Mouse (Mus musculus): ENCODE data around the gene Cd81. TPM values are rescaled to one million over a fixed set of nuclear protein-coding genes. Genes with fewer than 3 reads are reported as not detected.

The Cd81 gene
- total RNA-seq, 2 experiments from 2014 or later: 410 to 413 TPM

DNA sequence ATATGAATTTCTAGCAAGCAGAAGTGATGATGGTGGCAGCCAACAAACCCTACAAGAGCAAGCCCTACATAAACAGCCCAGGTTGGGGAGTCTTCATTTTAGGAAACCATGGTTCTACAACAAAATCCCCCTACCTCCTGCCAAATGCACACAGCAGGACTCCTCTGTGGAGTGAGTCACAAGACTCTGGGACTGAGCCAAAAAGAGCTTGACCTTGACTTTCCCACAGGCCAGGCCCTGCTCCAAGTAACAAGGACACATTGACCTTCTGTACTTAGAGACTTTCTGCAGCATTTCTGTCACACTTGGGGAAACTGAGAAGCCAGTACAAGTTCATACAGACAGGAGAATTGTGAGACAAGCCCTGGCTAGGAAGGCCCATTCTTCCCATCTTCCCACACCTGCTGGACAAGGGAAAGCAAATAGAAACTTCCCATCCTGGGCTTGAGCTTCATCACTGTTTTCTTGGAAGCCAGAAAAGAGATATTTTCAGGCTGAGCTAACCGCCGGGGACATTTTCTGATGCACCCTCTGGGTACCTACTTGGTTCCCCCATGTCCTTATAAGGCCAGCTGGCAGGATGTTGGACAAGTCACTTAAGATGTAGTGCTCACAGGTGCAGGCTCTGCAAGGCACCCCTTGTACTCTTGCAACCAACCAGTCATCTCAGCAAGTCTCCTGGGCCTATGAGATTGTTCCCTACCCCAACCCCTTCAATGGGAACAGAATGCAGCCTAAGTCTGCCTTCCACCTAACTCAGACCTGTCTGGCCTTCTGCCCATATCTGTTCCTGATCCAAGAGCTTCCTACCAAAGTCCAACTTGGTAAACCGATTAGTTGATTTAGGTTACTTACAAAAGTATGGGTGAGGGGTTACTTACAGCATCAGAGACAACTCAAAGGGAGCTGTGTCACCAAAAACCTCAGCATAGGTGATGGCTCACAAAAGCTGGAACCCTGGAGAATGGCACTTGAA is 2.4 kb upstream of the Cd81 start:
- DNase-seq: peak; percentile 86

DNA sequence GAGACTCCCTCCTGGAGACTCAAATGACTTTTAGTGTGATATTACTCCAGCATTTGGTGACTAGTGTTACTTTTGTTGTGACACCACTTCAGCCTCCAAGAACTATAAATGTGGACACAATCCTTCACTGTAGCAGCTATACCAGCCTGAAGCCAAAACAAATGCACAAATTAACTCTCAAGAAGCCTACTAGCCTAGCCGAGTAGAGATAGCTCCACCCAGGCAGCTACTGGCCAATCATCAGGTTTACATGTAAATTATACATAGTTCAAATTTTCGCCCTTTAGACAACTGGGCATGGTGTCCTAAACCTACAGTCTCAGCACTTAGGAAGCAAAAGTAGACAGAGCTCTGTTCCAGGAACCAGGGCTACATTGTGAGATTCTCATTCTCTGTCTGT is 1.2 kb upstream of the Cd81 start:
- no peak for DNase-seq

DNA sequence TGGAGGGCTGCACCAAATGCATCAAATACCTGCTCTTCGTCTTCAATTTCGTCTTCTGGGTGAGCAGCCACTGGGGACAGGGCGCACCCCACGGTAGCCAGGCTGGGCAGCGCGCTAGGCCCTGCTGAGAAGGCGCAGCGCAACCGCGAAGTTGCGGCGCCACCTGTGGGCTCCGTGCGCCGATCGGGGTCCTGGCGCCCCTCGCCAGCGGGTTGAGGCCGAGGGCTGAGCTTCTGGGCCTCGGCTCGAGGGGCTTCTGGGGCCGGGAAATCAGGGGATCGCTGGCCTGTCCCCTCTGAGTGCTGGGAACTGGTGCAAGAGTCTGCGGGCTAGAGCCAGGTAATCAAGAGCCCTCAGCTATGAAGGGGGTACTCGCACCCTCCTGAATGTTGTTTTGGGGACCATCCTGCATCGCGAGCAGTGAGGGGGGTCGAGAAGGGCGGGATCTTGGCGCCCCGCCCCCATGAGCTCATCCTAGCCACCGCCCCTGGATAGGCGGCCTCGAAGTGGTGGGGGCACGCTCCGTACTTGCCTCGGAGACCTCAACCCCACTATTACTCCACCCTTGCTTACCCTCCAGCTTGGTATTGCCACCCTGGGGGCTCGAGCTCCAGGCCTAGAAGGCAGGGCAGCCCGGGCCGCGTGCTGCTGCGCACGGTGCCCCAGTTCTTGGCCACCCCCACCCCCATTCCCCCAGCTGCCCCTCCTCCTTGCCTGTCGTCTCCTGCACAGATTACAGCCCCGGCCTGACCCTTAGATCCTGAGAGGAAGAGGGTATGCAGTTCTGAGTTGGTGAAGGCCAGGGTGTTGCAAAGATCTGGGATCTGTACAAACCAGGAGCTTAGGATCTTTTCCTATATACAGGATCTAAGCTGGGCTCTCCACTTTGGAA is 715 bp downstream of the Cd81 start:
- peak; percentile 79 to 80 for DNase-seq

DNA sequence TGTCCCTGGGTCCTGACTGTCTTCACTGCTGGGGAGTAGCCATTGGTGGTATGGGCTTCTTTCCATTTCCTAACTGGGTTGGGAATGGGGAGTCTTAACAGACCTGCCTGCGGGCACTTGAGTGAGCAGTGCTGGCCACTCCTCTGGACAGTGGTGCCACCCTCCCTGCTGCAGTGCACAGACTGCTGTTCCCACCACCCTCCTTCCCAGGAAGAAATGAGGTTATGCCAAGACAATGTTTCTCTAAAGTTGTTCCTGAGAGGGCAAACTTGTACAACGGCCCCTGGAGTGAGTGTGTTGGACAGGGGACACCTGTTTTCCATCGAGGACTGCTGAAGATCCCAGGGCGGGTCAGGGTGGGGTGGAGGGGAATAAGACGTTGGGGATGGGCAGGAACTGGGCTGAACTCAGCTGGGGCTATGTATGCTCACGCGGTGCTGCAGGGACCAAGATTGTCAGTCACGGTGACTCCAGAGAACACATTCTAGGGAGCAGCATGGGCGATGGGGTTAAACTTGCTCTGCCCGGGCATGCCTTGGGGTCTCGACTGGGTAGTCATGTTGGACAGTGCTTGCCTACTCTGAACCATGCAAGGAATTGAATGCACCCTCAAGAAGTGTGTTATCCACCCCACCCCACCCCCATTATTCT is 1.5 kb downstream of the Cd81 start:
- DNase-seq: peak in 1 of 2 experiments; percentile 26

DNA sequence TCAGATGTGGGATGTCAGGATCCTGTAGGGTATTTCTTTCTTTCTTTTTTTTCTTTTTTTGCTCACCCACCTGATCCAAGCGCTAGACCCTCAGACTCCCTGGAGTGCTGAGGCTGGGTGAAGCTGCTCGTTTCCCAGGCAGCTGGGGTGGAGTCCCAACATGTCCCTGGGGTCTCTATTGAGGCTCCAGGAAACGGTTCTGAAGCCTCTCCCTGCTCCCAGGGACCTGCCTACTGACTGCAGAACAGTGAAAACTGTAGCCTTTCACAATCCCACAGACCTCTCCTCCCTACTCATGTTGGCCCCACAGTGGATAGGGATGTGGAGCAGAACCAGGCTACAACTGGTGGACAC is 2.0 kb downstream of the Cd81 start:
- DNase-seq: peak in 1 of 2 experiments; percentile 37

DNA sequence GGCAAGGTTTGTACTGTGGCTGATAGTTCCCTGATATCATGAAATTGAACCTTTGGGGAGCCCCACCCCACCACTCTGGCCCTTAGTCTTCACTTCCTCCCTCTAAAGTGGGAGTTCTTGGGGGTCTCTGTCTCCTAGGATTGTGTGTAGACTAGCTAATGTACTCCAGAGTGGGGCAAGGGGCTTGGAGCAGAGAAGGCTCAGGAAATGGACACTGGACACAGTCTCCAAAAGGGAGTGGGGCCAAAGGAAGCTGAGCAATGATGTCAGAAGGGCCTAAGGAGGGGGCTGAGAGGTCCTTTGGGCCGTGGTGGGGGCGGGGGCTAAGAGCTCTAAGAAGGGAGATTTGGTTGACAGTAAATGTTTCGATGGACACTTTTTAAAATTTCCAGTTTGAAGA is 2.5 kb downstream of the Cd81 start:
- DNase-seq: peak; percentile 33 to 36

DNA sequence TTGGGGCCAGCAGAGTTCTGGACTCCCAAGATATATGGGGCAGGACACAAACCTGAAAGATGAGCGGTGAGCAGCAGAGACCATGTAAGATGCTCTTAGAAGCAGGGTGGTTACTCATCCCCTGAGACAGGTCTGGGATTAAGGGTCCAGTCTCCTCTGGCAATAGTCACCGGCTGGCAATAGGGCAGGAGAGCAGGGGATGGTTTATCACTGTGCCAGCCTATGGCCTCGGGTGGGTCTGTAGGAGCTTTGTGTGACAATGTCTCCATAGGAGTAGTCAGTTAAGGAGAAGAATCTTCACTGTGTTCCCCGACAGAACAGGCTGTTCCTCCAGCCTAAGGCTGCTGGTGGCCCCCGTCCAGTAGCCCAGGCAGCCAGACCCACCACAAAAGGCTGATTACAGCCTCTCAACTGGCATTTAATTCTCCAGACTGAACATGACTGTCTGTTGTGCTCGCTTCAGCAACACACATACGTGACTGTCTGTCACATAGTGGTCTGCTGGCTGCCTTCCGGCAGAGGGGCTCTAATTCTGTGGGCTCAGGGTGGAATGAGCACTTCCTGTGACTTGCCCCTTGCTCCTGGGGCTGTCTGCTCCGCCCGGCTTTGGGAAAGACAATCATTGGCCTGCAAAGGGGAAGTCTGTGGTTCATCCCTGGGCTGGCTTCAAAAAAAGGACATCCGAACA is 3.1 kb downstream of the Cd81 start:
- peak; percentile 24 to 43 for DNase-seq

DNA sequence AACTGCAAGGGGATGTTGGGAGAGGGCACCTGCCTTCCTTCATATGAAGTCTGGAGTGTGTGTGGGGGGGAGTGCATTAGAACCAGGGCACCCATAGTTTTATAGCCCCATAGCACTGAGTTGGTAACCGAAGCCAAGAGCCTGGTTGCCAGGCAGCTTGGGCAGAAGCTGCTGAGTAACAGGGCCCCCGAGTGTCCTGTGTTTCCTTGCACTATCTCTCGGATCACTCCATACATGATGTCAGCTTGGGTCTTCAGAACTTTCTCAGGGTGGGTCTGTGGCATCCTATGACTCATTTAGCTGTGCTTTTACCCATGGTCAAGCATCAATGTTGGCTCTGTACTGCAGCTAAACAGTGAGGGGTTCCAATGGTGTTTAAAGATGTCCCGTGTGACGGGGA is 4.5 kb downstream of the Cd81 start:
- peak in 1 of 2 experiments; percentile 22 for DNase-seq

DNA sequence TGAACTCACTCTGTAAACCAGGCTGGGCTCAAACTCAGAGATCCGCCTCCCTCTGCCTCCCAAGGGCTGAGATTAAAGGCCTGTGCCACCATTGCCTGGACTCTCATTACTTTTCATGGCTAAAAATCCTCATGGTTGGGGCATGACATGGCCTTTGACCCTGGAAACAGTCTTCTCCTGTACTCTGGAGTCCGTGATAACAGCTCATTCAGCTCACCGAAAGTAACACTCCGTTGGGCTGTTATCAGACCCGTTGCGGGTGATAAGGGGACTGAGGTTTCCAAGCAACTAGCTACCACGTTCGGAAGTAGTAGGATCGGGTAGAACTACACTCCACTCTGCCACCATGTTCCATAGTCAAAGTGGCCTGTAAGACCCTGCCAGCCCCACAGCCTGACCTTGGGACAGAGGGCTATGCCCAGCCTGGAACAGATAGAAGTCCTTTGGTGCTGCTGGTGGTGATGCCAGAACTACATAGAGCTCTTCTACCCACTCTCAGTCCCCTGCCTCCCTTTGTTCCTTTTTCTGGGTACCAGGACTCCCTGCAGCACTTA is 5.2 kb downstream of the Cd81 start:
- peak in 1 of 2 experiments; percentile 33 for DNase-seq

DNA sequence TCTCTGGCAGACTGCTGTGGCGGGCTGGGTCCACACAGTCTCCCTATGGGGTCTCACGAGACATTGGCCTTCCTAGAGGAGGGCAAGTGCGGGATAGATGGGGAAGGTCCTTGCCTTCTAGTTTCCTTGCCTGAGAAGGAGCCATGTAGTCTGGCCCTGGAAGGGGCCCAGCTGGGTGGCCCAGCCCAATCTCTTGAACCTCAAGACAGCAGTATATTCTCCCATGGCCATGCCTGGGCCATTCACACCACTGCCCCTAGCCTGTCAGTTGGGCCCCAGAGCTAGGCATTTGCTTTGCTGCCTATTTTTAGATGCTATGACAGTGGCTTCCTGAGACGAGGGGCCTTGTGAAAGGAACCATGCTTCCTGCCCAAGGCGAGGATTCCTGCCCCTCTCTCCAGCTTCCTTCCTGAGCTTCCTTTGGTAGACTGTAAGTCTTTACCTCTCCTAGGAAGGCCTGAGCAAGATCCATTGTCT is 5.7 kb downstream of the Cd81 start:
- peak; percentile 52 to 75 for DNase-seq

DNA sequence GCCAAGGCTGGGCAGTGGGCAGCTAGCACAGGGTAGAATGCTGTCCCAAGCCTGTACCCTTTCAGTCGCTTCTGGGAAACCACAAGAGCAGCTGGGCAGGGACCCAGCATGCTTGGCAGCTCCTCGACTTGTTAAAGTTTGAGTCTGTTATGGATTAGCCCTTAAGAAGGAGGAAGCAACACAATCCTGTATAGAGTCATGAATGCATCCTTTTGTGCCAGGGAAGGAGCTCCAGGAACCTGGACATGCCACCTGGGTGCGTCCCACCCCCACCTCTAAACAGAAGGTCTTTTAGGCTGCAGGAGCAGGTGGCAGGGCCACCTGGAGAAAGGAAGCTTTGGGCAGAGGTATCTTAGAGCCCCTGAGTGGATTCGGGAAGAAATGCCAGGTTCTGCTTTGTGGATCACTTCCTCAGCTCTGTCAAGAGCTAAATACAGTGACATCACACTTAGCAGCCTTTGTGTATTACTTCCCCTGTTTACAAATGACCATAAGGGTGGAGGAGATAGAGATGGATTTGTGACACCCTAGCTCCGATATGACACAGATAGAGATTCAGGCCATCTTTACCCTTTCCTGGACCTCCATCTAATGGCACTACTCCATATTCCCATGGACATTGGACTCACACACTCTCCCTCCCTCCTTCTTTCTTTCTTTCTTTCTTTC is 6.8 kb downstream of the Cd81 start:
- peak; percentile 71 to 77 for DNase-seq

DNA sequence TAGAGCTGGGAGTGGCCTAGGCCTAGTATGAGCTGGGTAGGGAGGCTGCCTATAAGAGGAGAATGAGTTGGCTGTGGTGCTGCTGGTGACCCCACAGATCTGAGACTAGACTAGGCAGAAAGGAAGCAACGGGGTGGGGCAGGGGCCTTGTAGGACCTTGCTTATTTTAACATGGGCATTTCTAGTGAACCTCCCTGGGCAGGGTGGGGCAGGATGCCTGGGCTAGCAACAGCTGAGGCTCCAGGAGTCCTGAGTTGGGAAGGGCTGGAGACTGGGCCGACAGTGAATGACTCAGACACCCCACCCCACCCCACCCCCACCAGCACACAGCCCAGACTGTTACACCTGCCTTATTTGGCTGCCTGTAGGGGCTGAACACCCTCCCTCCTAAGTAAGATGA is 10.2 kb downstream of the Cd81 start:
- DNase-seq: peak; percentile 17 to 52

DNA sequence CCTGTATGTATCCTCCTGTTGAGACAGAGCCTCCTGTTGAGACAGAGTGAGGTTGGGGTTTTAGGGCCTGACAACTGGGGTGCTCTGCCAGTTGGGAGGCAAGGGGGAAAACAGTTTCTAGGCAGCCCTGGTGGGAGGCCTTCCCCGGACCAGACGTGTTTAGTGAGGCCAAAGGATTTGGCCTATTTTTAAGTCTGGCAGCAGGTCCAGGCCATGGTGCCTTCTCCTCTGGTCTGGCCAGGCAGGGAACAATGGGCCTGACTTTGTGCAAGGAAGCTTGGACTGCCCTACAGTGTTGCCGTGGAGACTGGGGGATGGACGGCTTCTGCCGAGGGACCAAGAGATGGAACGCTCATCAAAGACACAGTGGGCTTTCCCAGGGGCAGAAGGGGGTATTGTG is 11.7 kb downstream of the Cd81 start:
- DNase-seq: no peak

DNA sequence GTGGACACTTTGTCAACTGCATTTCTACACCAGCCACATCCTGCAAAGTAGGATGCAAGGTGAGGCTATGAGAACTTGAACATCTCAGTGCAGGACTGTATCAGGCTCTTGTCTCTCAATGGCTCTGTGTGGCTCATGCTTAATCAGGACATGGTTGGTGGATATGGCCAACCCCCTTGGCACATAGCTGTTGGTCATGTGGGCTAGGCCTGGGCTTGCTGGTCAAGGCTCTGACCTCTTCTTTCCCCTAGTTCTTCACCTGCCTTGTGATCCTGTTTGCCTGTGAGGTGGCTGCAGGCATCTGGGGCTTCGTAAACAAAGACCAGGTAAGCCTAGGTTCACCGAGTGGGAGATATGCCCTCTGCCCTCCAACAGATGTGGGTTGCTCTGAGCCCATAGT is 13.2 kb downstream of the Cd81 start:
- DNase-seq: no peak

DNA sequence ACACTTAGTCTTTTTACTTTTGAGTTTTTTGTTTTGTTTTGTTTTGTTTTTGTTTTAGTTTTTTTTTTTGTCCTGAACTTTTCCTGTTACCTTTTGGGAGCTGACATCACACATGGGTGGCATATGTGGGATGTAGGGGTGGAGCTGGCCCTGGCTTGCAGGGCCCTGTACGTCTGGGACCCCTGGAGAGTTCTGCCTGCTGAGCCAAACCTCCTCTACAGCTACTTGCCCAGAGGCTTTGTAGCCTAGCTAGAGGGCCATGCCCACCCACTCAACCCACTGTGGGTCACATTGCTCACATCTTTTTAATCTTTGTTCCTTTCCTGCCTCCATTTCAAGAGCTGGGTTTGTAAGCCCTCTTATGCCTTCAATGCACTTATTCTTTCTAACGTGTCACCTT is 14.9 kb downstream of the Cd81 start:
- no peak for DNase-seq

DNA sequence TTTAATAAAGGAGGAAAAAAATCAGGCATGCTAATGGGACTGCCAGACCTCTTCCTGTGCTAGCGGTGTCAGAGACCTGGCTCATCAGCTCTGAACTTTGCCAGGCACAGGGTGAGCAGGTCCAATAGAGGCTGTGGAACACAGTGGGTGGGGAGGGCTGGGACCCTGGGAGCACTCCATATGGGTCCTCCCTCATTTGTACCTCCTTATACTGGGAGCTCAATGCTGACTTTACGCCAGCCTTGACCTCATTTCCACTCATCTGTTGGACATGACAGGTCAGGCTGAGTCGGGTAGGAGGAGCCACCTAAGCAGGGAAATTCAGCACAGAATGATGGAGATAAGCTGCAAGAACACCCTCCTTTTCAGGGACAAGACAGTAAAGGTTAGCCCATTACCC is 15.4 kb downstream of the Cd81 start:
- DNase-seq: no peak

DNA sequence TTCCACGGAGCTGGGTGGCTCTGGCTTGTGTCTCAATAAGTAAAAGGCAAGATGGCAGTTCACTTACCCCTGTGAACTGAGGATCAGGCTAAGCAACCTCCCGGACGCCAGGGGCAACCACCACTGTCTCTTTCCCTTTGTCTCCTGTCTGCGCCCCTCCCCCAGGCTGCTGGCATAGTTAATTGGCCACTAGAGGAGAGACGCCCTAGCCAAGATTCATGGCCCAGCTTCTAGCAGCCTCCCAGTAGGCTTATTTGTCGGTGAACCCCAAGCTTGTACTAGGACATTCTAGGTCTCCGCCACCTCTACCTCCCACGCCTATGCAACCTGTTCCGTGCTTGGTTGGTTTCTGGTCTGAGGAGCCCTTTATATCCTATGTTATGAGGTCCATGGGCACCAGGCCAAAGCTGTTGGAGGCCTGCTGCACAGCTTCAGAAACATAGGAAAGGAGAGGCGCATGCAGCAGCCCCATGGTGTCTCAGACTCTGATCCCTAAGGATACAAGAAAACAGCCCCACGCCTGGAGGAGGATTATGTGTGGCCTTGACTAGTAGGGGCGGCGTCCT is 15.9 kb downstream of the Cd81 start:
- no peak for DNase-seq

DNA sequence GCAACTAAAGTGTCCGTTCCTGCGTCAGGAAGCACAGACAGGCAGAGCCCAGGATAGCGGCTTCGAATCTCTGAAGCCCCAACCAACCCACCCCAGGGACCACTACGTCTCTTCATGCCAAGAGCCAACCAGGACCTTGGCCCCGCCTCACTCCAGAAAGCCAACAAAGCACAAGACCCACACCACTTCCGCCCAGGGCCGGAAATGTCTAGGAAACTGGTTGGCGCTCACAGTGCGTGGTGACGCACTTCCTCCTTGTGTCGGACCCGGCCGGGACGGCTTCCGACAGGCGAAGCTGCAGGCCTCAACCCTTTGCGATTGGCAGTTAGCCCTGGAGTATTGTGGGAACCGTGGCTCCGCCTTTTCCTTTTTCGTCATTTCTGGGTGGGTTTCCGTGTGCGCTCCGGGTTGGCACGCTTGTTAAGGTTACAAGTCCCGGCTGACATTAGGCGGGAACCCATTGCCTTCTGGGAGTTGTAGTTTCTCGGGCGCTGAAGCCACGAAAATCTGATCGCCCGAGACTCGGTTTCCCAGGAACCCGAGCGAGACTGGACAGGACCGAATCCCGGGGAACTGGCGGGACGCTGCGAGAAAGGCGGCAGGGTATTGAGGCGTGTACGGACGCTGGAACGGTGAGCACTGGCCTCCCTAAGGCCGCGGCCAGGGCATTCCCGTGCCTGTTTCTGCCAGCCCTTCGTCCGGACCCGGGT is 16.5 kb downstream of the Cd81 start, which contains the start of gene Tssc4:
Gene Tssc4, plus strand, starts transcription at position 368 of the 710 bp plus-strand sequence.
- peak; percentile 98 to 100 for DNase-seq

DNA sequence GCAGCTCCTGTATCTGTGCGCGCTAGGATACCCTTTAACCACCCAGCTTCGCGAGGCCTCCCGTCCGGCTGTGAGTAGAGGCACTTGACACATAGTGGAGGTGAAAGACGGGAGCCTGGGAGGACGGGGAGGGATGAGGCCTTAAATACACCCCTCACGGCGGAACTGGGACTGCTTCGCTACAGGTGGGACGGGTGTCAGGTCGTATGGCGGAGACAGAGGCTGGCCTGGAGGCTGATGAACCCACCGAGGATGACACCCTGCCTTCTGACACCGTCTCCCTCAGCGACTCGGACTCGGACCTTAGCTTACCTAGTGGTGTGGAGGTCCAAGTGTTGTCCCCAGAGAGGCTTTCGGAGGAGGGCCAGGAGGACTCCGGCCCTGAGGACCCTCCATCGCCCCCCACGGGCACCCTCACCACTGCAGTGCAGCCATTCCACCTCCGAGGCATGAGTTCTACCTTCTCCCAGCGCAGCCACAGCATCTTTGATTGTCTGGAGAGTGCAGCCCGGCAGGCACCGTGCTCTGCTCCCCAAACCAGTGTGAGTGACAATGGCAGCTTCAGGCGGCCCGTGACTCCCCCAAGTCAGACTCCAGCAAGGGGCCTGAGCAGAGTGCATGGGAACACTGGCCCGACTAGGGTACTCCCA is 17.3 kb downstream of the Cd81 start:
- DNase-seq: no peak
